ENCODE assay signal across 20 mouse cellular contexts in genomic region chr9:89294121-89294520, GRCm38 (mm10).
DNase-seq lines count a peak whose midpoint lies in the region; ATAC-seq and TF ChIP-seq lines count a peak whose summit lies in the region.
"Had no signal": no experiment of that assay in that cellular context is flagged by ENCODE, and none has a peak within 500 bp of the region (broad histone marks: within the 10 kb centered on the region; RNA-seq: fewer than 3 reads in every experiment).

No protein-coding gene starts in this region.

- H3K4me3 ChIP-seq in CH12.LX (replicated peaks in 1 of 3; ENCODE audit: low read depth in 2 of 3, low read length in 2 of 3, poor library complexity in 1 of 3) (no peak overlapping the region), ES-E14 (ENCODE audit: insufficient read depth in 1 of 2, low read depth in 1 of 2, low read length in 2 of 2, poor library complexity in 1 of 2, severe bottlenecking in 1 of 2) (no peak overlapping the region)
- H3K4me3 ChIP-seq in midbrain, embryonic 16.5 days (ENCODE audit: low read depth, low read length): no peak overlapping the region

- no peak overlapping the region for H3K4me2 ChIP-seq in CH12.LX (ENCODE audit: insufficient read depth, low read depth, poor library complexity, severe bottlenecking)
- no peak overlapping the region for H3K4me2 ChIP-seq in midbrain, embryonic 16.5 days (ENCODE audit: low read length)

- dilution Hi-C loops in CH12.LX (cut with MboI; ENCODE audit: extremely low pct_ligation_motif_present, extremely low pct_unique_long_range_greater_than_20kb, low sequenced_read_pairs): no loop called here

- TF ChIP-seq CTCF in CH12.LX (conservative IDR thresholded peaks at IDR 0.05 in 1 of 2, IDR thresholded peaks at IDR 0.05 in 1 of 2; ENCODE audit: low read depth in 2 of 2, low read length in 2 of 2): no peak

- no peak for DNase-seq in CH12.LX (ENCODE audit: extremely low read depth)
- DNase-seq in ES-E14 (ENCODE audit: low read depth, low spot score): no peak
- DNase-seq in thymus, postnatal 14 days: no peak
- DNase-seq: adrenal gland, adult 2 months; adrenal gland, adult 8-10 months; adrenal gland, postnatal 10 days; adrenal gland, postnatal 14 days; adrenal gland, postnatal 25 days; adrenal gland, postnatal 36 days; B cell, adult 2 months; cerebellum, adult 11 months; cerebellum, adult 11-12 months; cerebellum, adult 18-20 months; cerebellum, adult 2 months; cerebellum, adult 8-10 months had no signal

- in situ Hi-C loops in CH12.LX (cut with MboI; ENCODE audit: low pct_ligation_motif_present, low pct_unique_long_range_greater_than_20kb, low sequenced_read_pairs): no loop called here
- in situ Hi-C loops in ES-E14 (cut with MboI; ENCODE audit: low sequenced_read_pairs in 2 of 2, unreplicated experiment in 2 of 2): no loop called here

- no peak for TF ChIP-seq EP300 in CH12.LX (IDR thresholded peaks at IDR 0.05; ENCODE audit: low read length)

- TF ChIP-seq RAD21 in CH12.LX (IDR thresholded peaks at IDR 0.05; ENCODE audit: low read depth, low read length): no peak

- H3K79me2 ChIP-seq in CH12.LX (replicated peaks; ENCODE audit: control insufficient read depth, extremely low read depth, insufficient read depth, poor library complexity, severe bottlenecking): no peaks in the 10 kb centered on the region

- no peak for TF ChIP-seq POLR2A in CH12.LX (IDR thresholded peaks at IDR 0.05; ENCODE audit: low read depth, low read length)

- ATAC-seq in midbrain, embryonic 16.5 days: no peak
- ATAC-seq: activated CD4-positive, CD25-positive, alpha-beta regulatory T cell, adult 4 months; CD4-positive, CD25-positive, alpha-beta regulatory T cell, adult 4 months; Patski had no signal

- H3K36me3 ChIP-seq in CH12.LX (replicated peaks in 1 of 2; ENCODE audit: control insufficient read depth in 1 of 2, insufficient read depth in 1 of 2, low read length in 1 of 2) (no peaks in the 10 kb centered on the region), ES-E14 (ENCODE audit: control insufficient read depth, insufficient read depth, low read length, poor library complexity, severe bottlenecking) (no peaks in the 10 kb centered on the region)
- H3K36me3 ChIP-seq in midbrain, embryonic 16.5 days (ENCODE audit: control insufficient read depth, insufficient read depth, low read length): no peaks in the 10 kb centered on the region
- H3K36me3 ChIP-seq: G1E had no signal

- WGBS in midbrain, embryonic 16.5 days: 53% methylated on average over 3 of the region's 3 CpGs

- no peaks in the 10 kb centered on the region for H3K9me3 ChIP-seq in CH12.LX (replicated peaks; ENCODE audit: low read length)
- no peaks in the 10 kb centered on the region for H3K9me3 ChIP-seq in ES-E14 (ENCODE audit: control insufficient read depth, insufficient read depth, low read depth, low read length)
- H3K9me3 ChIP-seq in midbrain, embryonic 16.5 days (replicated peaks; ENCODE audit: control insufficient read depth, low read length, poor library complexity, severe bottlenecking): no peaks in the 10 kb centered on the region
- H3K9me3 ChIP-seq: G1E had no signal

- H3K27me3 ChIP-seq in CH12.LX (replicated peaks): no peaks in the 10 kb centered on the region
- H3K27me3 ChIP-seq in midbrain, embryonic 16.5 days (ENCODE audit: control insufficient read depth, insufficient read depth, low read depth, low read length): no peaks in the 10 kb centered on the region
- H3K27me3 ChIP-seq: Patski had no signal

- H3K27ac ChIP-seq in CH12.LX (ENCODE audit: insufficient read depth, low read depth): no peak overlapping the region
- H3K27ac ChIP-seq in ES-E14 (ENCODE audit: insufficient read depth, low read depth, low read length, poor library complexity, severe bottlenecking): no peak overlapping the region
- no peak overlapping the region for H3K27ac ChIP-seq in midbrain, embryonic 16.5 days (ENCODE audit: low read length)

- H3K9ac ChIP-seq in CH12.LX (ENCODE audit: insufficient read depth, low read depth) (no peak overlapping the region), ES-E14 (ENCODE audit: insufficient read depth, low read depth, low read length, poor library complexity, severe bottlenecking) (no peak overlapping the region)
- no peak overlapping the region for H3K9ac ChIP-seq in midbrain, embryonic 16.5 days (ENCODE audit: low read depth, low read length)

- no peaks in the 10 kb centered on the region for H3K4me1 ChIP-seq in CH12.LX (ENCODE audit: control insufficient read depth in 1 of 2, insufficient read depth in 2 of 2)
- no peaks in the 10 kb centered on the region for H3K4me1 ChIP-seq in ES-E14 (ENCODE audit: control insufficient read depth in 2 of 2, insufficient read depth in 2 of 2, low read length in 2 of 2, poor library complexity in 1 of 2)
- H3K4me1 ChIP-seq in midbrain, embryonic 16.5 days (ENCODE audit: control insufficient read depth, insufficient read depth, low read length): no peaks in the 10 kb centered on the region

TF ChIP-seq in CH12.LX, 34 proteins besides CTCF, POLR2A, EP300 and RAD21:
- TF ChIP-seq USF2 (conservative IDR thresholded peaks at IDR 0.05; ENCODE audit: low read depth, low read length) (no peak), HCFC1 (IDR thresholded peaks at IDR 0.05; ENCODE audit: low read depth, low read length) (no peak), MAFK (IDR thresholded peaks at IDR 0.05; ENCODE audit: insufficient replicate concordance, low read length) (peak; percentile 80)

TF ChIP-seq in ES-E14, 5 proteins besides CTCF, POLR2A, EP300 and RAD21:
- no peak for TF ChIP-seq CHD2 (IDR thresholded peaks at IDR 0.05; ENCODE audit: low read depth, low read length)
- peak; percentile 78 for TF ChIP-seq MAFK (IDR thresholded peaks at IDR 0.05; ENCODE audit: insufficient read depth, low read depth, low read length)
- TF ChIP-seq ZC3H11A (IDR thresholded peaks at IDR 0.05; ENCODE audit: borderline replicate concordance, low read depth, low read length): no peak
- no peak for TF ChIP-seq HCFC1 (IDR thresholded peaks at IDR 0.05; ENCODE audit: borderline replicate concordance, insufficient read depth, low read length)
- no peak for TF ChIP-seq ZNF384 (IDR thresholded peaks at IDR 0.05; ENCODE audit: low read depth, low read length)
